Mouse (Mus musculus) hindbrain, postnatal 0 days (tissue): ENCODE data around the gene Galnt9. TPM values are rescaled to one million over a fixed set of nuclear protein-coding genes. Genes with fewer than 3 reads are reported as not detected.

Experiments
- ATAC-seq: fragments of 200-750 bp; cut with Nextera tagmentation; 2 replicates; pipeline ENCODE4 v1.8.0; 2017; ENCODE audit warnings: mild to moderate bottlenecking, moderate TSS enrichment, moderate library complexity
- DNase-seq: peaks from one replicate; pipeline ENCODE4 v3.0.0-alpha.2; 2015; ENCODE audit warnings: low spot score
- H3K27ac ChIP-seq: fragments of 300-500 bp; sonication (generic); 2 replicates; pipeline ENCODE4 v1.5.1; 2014; ENCODE audit warnings: mild to moderate bottlenecking
- H3K27me3 ChIP-seq: fragments of 300-500 bp; sonication (generic); 2 replicates; pipeline ENCODE4 v1.6.1; 2014; ENCODE audit warnings: low read length, mixed read lengths; ENCODE audit not compliant: insufficient read depth
- H3K36me3 ChIP-seq: fragments of 300-500 bp; sonication (generic); 2 replicates; pipeline ENCODE4 v1.6.1; 2014; ENCODE audit warnings: low read length, mixed read lengths; ENCODE audit not compliant: insufficient read depth
- H3K4me1 ChIP-seq: fragments of 300-500 bp; sonication (generic); 2 replicates; pipeline ENCODE4 v1.6.1; 2014; ENCODE audit warnings: antibody characterized with exemption, low read length, mixed read lengths; ENCODE audit not compliant: insufficient read depth
- H3K4me2 ChIP-seq: fragments of 300-500 bp; sonication (generic); 2 replicates; pipeline ENCODE4 v1.6.1; 2014; ENCODE audit warnings: low read depth, mild to moderate bottlenecking, low read length, moderate library complexity, mixed read lengths
- H3K4me3 ChIP-seq: fragments of 300-500 bp; sonication (generic); 2 replicates; pipeline ENCODE4 v1.5.1; 2014; ENCODE audit warnings: low read length
- H3K9ac ChIP-seq: fragments of 300-500 bp; sonication (generic); replicated peaks from 2 replicates; pipeline ENCODE4 v1.6.1; 2014; ENCODE audit warnings: mild to moderate bottlenecking, low read length, moderate library complexity, mixed read lengths
- H3K9me3 ChIP-seq: fragments of 300-500 bp; sonication (generic); 2 replicates; pipeline ENCODE4 v1.6.1; 2016; ENCODE audit warnings: low read length, mixed read lengths
- CTCF ChIP-seq: IDR thresholded peaks from 2 replicates; pipeline ENCODE4 v1.5.1; 2016; ENCODE audit warnings: antibody characterized with exemption, control low read depth, low read depth
- WGBS: fragments of 180-500 bp; shearing (Covaris S2); extraction: QIAGEN DNeasy Blood & Tissue Kit; methylation state at CpG from one replicate; pipeline ENCODE4 v1.1.7; 2014; 5-methylcytosine and 5-hydroxymethylcytosine counted together
- polyA plus RNA-seq: library from polyadenylated mRNA; unstranded; fragments of >200 nt; fragmentation: Nextera tagmentation; extraction: Ambion mirVana; gene quantifications from 2 replicates; pipeline ENCODE4 v1.2.1, GENCODE M21; 2015
- total RNA-seq: library from RNA; depleted of rRNA; stranded (reverse); fragments of >200 nt; gene quantifications from 2 replicates; pipeline ENCODE4 v1.2.3, GENCODE M21; 2014

Gene Galnt9
- total and polyA plus RNA-seq, 2 experiments from 2014 or later, result 19.8 to 26.7 TPM

DNA sequence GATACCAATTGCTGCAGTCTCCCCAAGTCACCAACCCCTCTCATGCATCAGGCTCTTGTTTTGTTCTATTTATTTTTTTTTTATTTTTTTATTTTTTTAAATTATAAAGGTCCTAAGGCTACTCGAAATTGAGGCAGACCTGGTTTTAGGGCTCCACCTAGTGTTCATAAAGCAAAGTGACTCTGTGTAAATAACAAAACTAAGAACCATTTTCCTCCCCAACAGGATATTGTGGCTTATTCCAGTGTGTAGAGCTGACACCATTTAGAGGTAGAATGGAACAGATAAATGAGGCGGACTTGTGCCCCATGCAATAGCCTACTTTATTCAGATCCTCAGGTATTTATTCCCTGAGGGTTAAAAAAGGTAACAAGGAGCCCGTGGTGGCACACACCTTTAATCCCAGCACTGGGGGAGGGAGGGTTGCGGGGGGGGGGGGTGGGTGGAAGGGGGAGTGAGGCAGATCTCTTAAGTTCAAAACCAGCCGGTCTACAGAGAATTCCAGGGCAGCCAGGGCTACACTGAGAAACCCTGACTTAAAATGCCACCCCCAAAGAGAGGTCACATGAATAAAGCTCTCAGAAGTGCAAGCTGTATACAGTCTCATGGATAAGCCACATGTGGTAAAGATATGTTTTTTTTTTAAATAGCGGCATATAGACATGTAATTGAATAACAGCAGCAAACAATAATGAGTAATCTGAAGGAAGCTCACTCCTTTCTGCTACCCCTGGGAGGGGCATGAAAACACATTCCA lies 92.0 kb downstream of the Galnt9 start:
- ATAC-seq (peak; percentile 43), DNase-seq (peak; percentile 76)
- H3K4me3 ChIP-seq, result no peak overlapping the region
- TF ChIP-seq CTCF, result peak; percentile 78
- no peaks in the 10 kb centered on the region for H3K36me3 ChIP-seq
- 39% methylated on average over 6 of the region's 6 CpGs for WGBS
- H3K9me3 ChIP-seq, result no peaks in the 10 kb centered on the region
- no peak overlapping the region for H3K27ac ChIP-seq
- no peak overlapping the region for H3K9ac ChIP-seq
- H3K4me2 ChIP-seq, result no peak overlapping the region
- no peaks in the 10 kb centered on the region for H3K4me1 ChIP-seq
- no peaks in the 10 kb centered on the region for H3K27me3 ChIP-seq

DNA sequence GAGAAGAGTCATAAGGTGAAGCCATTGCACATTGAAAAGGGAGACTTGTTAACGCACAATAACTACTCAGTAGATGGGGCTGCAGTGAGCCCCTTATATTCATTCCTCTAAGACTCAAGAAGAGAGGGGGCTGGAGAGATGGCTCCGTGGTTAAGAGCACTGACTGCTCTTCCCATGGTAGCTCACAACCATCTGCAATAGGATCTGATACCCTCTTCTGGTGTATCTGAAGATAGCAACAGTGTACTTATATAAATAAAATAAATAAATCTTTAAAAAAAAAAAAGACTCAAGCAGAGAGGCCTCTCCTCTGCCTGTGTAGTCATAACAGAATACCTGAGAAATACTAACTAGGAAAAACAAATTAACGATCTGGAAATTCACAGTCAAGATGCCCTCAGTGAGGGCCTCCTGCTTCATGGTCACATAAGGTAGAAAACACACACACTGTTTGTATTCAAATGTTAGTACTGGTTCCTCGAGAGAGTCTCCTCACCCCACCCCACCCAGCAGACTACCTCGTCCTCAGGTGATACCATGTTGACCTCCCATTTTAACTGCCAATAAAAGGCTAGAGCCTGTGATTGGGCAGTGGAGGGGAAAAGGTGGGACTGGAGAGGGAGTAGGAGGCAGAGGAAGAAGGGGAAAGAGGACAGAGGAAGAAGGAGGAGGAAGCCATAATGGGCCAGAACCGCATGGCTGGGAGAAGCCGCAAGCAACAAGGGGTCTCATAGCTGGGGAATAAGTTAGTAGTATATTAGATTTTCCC lies 94.3 kb downstream of the Galnt9 start:
- no peak for ATAC-seq
- no peak overlapping the region for H3K27ac ChIP-seq
- no peaks in the 10 kb centered on the region for H3K4me1 ChIP-seq
- no peak overlapping the region for H3K4me2 ChIP-seq
- TF ChIP-seq CTCF, result no peak
- H3K9ac ChIP-seq, result no peak overlapping the region
- no peaks in the 10 kb centered on the region for H3K27me3 ChIP-seq
- H3K9me3 ChIP-seq, result no peaks in the 10 kb centered on the region
- no peak overlapping the region for H3K4me3 ChIP-seq
- H3K36me3 ChIP-seq, result no peaks in the 10 kb centered on the region
- 80% methylated on average over 7 of the region's 7 CpGs for WGBS
- DNase-seq, result no peak

DNA sequence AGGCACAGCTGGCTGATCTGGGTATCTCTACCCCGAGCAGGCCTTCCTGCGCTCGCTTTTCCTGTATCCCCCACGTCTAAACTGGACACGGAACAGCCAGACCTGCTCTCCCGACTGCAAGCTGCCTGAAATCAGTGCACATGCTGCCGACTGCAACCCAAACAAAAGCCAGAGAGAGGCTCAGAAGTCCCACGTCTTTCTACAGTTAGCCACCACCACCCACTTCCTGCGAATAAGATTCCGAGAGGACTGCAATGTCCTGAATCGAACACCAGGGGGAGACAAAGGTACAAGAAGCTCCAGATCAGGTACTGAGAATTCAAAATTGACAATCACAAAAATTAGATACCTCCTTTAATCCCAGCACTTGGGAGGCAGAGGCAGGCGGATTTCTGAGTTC lies 95.3 kb downstream of the Galnt9 start:
- no peak overlapping the region for H3K4me2 ChIP-seq

DNA sequence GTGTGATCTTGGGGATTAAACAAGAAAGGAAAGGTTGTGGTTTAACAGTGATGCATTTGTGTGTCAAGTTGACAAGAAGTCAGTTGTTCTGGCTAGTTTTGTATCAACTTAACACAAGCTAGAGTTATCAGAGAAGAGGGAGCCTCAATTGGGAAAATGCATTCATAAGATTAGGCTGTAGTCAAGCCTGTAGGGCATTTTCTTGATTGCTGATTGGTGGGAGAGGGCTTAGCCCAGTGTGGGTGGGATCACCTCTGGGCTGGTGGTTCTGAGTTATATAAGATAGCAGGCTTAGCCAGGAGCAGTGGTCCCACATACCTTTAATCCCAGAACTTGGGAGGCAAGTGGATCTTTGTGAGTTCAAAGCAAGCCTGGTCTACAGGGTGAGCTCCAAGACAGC lies 102.2 kb downstream of the Galnt9 start:
- no peak overlapping the region for H3K9ac ChIP-seq
- H3K4me3 ChIP-seq, result no peak overlapping the region
- H3K27ac ChIP-seq, result no peak overlapping the region
- no peak for ATAC-seq
- no peak for TF ChIP-seq CTCF
- DNase-seq, result no peak
- H3K9me3 ChIP-seq, result no peaks in the 10 kb centered on the region
- no peak overlapping the region for H3K4me2 ChIP-seq
- no peaks in the 10 kb centered on the region for H3K4me1 ChIP-seq
- no peaks in the 10 kb centered on the region for H3K27me3 ChIP-seq
- H3K36me3 ChIP-seq, result peaks cover 50% of the 10 kb centered on the region

More for the DNA sequence above, 95.3 kb downstream of the Galnt9 start:
- no peaks in the 10 kb centered on the region for H3K4me1 ChIP-seq
- WGBS, result 26% methylated on average over 12 of the region's 12 CpGs
- no peak overlapping the region for H3K9ac ChIP-seq
- DNase-seq (peak; percentile 78), ATAC-seq (0 out of 2 replicates have a peak, but pooled peaks have one; percentile 11)
- no peak overlapping the region for H3K27ac ChIP-seq
- H3K4me3 ChIP-seq, result no peak overlapping the region
- H3K27me3 ChIP-seq, result no peaks in the 10 kb centered on the region
- H3K36me3 ChIP-seq, result no peaks in the 10 kb centered on the region
- TF ChIP-seq CTCF, result peak; percentile 88
- no peaks in the 10 kb centered on the region for H3K9me3 ChIP-seq

DNA sequence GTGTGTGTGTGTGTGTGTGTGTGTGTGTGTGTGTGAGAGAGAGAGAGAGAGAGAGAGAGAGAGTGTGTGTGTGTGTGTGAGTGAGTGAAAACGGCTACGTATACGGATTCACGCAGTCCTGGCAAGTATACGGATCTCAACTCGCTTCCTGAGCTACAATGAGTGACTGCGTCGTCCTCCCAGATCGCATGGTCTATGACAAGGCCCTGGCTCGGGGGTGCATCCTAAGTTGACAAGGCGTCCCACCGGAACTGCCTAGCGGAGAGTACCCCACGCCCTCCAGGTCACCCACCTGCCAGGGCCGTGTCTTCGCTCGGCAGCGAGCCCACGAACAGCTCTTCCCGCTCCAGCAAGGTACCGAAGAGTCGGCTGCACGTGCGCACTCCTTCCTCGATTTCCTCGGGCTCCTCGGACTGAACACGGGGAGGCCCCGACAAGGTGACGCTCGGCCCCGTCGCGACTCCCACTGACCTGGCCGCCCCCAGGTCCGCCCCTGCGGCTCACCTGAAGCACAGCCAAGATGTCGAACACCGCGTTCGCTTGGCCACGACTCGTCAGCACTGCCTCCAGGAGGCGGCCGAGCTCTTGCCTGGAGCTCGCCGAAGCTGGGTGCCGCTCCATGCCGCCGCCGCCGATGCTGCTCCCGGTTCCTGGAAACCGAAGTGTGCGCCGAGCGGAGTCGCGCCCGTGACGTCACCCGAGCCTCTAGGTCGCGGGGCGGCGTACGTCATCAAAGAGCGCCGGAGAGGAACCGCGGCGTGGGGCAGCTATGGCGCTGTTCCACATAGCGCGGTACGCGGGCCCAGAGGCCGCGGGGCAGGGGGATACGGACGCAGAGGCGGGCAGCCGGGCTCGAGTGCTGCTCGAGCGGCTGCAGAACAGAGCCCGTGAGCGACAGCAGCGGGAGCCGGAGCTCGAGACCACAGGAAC lies 108.8 kb downstream of the Galnt9 start, which contains the start of the genes Noc4l and Ddx51:
TSS of gene Noc4l (minus strand) at position 699 of the 930 bp plus-strand sequence.
TSS of gene Ddx51 (plus strand) at position 733 of the 930 bp plus-strand sequence.
- Histone ChIP-seq H3K27me3 (no peaks in the 10 kb centered on the region), H3K9me3 (no peaks in the 10 kb centered on the region), H3K4me2 (peak within 1 kb of the TSS; percentile 97), H3K9ac (peak within 1 kb of the TSS; percentile 83), H3K27ac (peak within 1 kb of the TSS; percentile 51), H3K4me1 (peaks cover 12% of the 10 kb centered on the region), H3K36me3 (peaks cover 65% of the 10 kb centered on the region), H3K4me3 (peak within 1 kb of the TSS; percentile 98)
- peak; percentile 24 for TF ChIP-seq CTCF
- DNase-seq, result peak; percentile 99
- under 1% methylated on average over 89 of the region's 91 CpGs for WGBS
- ATAC-seq, result peak; percentile 83

DNA sequence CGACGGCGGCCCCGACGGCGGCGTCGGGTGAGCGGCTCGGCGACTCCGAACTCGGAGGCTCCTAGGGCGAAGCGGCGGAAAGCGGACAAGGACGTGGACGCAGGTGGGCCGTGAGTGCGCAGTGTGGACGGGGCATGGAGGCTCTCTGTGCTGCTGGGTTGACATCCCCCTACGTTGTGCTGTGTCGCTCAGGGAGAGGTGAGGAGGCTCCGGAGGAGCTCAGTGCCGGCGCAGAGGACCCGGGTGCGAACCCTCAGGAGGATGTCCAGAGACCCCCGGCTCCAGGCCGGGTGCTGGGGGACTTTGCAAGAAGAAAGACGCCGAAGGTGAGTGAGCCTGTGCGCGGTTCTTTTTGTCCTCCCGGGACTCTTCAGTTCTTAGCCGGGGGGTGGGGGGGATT lies 109.5 kb downstream of the Galnt9 start:
- peak overlapping the region; percentile 98 for H3K4me3 ChIP-seq
- no peak for TF ChIP-seq CTCF
- peak overlapping the region; percentile 51 for H3K27ac ChIP-seq
- ATAC-seq (peak; percentile 60), DNase-seq (no peak)
- H3K4me2 ChIP-seq, result peak overlapping the region; percentile 97
- H3K27me3 ChIP-seq, result no peaks in the 10 kb centered on the region
- no peaks in the 10 kb centered on the region for H3K9me3 ChIP-seq
- H3K4me1 ChIP-seq, result peaks cover 12% of the 10 kb centered on the region
- H3K36me3 ChIP-seq, result peaks cover 64% of the 10 kb centered on the region
- peak overlapping the region; percentile 83 for H3K9ac ChIP-seq
- WGBS, result under 1% methylated on average over 36 of the region's 37 CpGs
